Mouse (Mus musculus) layer of hippocampus, postnatal 14 days (tissue): ENCODE data around the gene Pdcd10. TPM values are rescaled to one million over a fixed set of nuclear protein-coding genes. Genes with fewer than 3 reads are reported as not detected.

Source experiments
- DNase-seq, 2 experiments: peaks; one replicate each; pipeline ENCODE4 v3.0.0; 2021 to 2022; ENCODE audit warnings: low spot score in 2 of 2, mixed read lengths in 1 of 2
- long read RNA-seq, 2 experiments: library from polyadenylated mRNA; stranded (forward); transcript quantifications; one replicate each; pipeline ENCODE4 v2.0.0; 2021
- total RNA-seq, 2 experiments: library from RNA; stranded (reverse); gene quantifications; 2 replicates each; pipeline ENCODE4 v1.2.3; 2021

The Pdcd10 gene
- 10 to 100 TPM; 69.0 to 70.7 TPM for total RNA-seq
- long read RNA-seq, experiment 1, transcript Pdcd10-205 (8 exons, 1,927 nt) = major isoform, 55 of 58 reads
- long read RNA-seq, experiment 1, partial matches to known transcripts = 1 of 58 reads
- long read RNA-seq, experiment 1, other reads (novel, unspliced or antisense) = 2 of 58 reads
- long read RNA-seq, experiment 2, transcript Pdcd10-205 (8 exons, 1,927 nt) = major isoform, 102 of 111 reads
- long read RNA-seq, experiment 2, partial matches to known transcripts = 1 of 111 reads
- long read RNA-seq, experiment 2, other reads (novel, unspliced or antisense) = 7 of 111 reads

GRCm38 (mm10) chr3:75556695-75557291, at the start of gene Pdcd10:
Gene Pdcd10 (minus strand): TSS chr3:75556856.
- peak; percentile 97 to 100 for DNase-seq

DNA sequence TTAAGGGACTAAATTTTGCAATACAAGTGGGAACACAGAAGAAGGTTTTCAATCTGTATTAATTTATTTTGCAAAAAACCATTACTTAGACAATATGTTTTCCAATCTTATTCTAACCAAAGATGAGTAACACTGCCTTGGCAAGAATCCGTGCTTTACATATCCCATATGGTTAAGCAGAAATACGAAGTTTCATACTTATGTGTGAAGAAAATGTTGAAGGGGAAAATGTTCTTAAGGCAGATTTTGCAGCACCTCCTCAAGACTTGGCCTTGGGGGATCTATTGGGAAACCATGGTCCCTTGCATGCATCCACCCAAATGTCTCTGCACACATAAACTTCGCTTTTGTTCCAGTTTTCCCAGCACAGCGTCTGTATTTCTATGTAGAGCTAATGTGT, 28.2 kb upstream of the Pdcd10 start:
- DNase-seq = peak in 1 of 2 experiments; percentile 40

DNA sequence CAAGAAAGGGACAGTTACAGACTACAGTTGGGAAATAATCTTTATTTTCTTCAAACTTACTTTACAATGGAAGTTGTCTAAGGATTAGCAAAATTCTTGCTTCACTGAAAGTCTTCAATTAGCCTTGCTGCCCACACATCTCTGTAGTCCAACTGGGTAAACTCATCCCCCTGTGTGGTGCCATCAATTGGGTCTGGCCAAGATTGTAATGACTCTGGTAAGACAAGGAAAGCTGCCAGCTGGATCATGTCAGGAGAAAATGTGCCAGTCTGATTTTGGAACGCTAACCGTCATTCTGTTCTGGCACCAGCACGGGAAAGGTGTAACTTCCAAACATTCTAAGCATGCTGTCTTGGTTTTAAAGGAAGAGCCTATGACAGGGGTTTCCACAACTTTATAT, 26.6 kb upstream of the Pdcd10 start:
- DNase-seq = peak in 1 of 2 experiments; percentile 32

DNA sequence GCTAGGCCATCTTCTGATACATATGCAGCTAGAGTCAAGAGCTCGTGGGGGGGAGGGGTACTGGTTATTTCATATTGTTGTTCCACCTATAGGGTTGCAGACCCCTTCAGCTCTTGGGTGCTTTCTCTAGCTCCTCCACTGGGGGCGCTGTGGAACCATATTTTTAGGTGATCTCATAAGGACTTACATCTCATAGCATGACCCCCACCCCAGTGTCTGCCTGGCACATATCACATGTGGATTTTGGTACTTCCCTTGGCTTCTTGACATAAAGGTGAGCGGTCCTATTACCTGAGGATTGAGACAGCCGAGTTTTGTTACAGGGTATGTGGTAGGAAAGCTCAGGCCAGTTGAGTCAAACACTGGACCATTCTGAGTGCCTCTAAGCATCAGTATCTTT, 22.7 kb upstream of the Pdcd10 start:
- no peak for DNase-seq

DNA sequence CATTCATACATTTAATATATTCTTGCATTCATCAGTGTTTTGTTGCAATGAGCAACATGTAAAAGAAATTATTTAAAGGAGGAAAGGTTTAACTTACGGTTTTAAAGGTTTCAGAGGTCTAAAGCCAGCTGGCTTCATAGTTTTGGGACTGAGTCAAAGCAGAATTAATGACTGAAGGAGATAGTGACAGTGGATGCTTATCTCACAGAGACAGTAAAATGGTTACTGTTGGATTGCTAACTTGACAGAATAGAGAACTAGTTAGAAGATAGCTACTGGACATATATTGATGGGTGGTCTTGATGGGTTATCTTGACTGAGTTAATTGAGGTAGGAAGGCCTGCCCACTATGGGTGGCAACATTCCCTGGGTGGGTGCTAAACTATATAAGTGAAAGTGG, 18.9 kb upstream of the Pdcd10 start:
- no peak for DNase-seq

GRCm38 (mm10) chr3:75574074-75574473, 17.4 kb upstream of the Pdcd10 start:
- DNase-seq = no peak

DNA sequence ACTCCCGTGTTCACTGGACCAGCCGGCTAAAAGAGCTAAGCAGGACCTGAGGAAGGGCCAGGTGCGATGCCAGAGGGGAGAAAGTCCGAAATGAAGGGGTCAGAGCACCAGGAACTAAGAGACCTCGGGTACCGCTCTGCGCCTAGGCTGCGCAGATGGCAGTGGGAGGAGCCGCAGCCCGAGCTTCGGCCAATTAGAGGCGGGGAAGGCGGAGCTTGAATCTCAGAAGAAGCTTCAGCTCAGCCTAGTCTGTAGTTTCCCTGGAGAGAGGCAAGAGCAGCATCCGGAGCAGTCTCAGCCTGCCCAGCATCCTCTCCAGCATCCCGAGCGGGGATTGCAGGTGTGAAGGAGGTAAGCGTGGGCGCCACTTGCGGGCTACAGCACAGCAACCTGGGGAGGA, 636 bp upstream of the Pdcd10 start, which contains the start of gene Serpini1:
TSS of gene Serpini1 (plus strand) at position 256 of the 400 bp plus-strand sequence.
- peak in 1 of 2 experiments; percentile 93 for DNase-seq

DNA sequence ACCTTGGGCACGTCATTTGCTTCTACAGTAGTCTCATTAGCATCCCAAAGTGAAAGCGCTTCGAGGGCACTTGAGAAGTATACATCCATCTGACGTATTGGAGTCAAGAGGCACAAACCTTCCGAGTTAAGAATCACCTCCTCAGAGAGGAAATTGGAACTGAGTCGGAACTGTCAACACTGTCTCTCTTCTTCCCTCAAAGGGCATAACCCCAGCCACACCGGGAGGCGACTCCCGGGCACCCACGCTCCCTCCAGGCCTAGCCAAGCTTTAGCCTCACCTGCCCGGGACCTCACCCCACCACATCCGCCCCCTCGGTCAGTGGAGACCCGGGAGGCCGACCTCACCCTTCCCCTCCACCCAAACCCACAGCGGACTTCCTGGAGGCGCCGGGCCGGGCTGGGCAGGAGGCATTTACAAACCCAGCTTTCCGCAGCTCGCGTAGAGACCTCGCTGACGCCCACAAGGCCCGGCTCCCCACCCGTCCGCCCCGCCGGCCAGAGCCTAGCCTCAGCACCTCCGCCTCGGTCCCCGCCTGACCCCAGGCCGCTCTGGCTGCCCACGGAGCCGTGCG, 448 bp downstream of the Pdcd10 start:
- peak in 1 of 2 experiments; percentile 16 for DNase-seq

DNA sequence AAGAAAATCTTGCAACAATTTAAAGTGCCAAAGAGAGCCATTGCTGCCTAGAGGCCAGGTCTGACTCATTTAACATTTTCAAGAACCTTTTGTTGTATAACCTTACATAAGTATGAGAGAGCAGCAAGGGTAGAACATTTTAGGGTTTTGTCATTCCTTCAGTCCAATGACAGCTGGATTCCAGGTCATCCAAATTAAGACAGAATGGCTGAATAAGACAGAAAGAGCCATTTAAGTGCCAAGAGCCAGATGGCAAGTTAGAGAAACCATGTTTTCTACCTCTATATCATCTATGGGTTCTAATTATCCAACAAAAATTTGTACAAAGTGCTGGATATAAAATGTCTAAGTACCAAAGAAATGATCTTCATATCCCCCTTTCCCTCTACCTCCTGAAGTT, 5.4 kb downstream of the Pdcd10 start:
- DNase-seq = no peak

- no peak for DNase-seq
These were observed 12.4 kb downstream of the Pdcd10 start for GRCm38 (mm10) chr3:75544287-75544686.

DNA sequence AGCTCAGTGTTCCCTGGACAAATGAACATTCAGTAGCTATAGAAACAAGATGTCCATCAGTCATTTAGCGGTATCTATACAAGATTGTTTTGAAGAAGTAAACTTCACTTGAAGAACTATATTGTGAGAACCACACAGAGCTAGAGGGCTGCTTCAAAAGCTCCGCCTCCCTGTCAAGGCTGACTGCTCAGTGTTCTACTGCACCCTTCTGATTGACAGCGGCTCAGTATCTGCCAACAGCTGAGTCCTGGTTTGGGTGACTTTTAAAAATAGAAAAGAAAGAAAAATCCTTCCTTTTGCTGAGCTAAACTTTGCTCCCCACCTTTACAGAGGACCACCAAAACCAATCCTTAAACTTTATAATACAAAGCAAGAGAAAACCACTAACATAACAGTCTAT, 13.8 kb downstream of the Pdcd10 start:
- no peak for DNase-seq

- no peak for DNase-seq
These were observed 15.4 kb downstream of the Pdcd10 start for GRCm38 (mm10) chr3:75541259-75541658.

DNA sequence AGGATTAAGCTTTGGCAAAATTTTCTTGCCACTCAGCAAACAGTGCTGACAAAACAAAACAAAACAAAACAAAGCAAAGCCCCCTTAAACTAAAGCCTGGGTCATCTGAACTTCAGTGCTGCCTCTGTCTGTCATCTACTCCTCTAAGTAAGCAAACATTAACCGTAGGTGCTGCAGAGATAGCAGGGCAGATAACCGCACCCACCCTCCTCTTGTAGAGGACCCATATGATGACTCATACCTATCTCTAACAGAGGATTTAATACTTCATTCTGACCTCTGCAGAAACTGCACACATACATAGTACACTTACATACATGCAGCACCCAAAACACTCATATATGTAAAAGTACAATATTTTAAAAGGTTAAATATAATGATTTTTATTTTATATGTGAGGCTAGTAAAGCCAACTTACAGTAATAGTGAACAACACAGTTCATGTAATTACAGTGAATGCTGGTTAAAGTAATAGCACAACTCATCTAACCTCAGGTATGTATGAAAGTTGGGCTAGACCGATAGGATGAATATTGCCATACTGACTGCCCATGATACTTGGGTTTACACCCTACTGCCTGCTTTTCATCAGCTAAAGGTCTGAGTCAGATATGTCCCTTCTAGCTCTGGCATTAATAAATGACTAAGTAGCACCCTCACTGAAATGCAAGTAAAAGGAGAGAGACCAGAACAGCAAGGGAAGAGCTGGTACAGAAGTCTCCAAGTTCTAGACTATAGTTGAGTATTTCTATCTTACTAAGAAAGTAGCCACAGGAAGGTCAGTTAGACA, 22.4 kb downstream of the Pdcd10 start:
- no peak for DNase-seq

- DNase-seq = no peak
These were observed 25.6 kb downstream of the Pdcd10 start for GRCm38 (mm10) chr3:75531074-75531473.

- DNase-seq = no peak
These were observed 34.1 kb downstream of the Pdcd10 start for GRCm38 (mm10) chr3:75522527-75522926.

DNA sequence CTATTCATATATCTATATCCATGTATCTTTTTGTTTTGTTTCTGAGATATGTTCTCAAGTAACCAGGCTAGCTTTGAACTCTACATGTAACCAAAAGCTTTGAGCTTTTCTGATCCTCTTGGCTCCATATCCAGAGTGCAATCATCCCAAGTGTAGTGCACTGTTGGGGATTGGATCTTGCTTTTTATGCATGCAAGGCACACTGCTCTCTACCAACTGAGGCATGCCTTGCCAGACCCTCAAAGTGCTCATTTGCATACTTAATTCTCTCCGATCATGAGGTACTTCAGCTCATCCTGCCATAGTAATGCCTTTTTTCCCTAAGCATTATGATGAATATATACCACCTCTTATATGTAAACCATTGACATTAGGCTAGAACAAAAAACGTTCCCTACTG, 35.3 kb downstream of the Pdcd10 start:
- no peak for DNase-seq

- peak; percentile 24 to 44 for DNase-seq
These were observed 38.9 kb downstream of the Pdcd10 start for GRCm38 (mm10) chr3:75517631-75518250.

GRCm38 (mm10) chr3:75498961-75499960, 57.4 kb downstream of the Pdcd10 start:
- no peak for DNase-seq

DNA sequence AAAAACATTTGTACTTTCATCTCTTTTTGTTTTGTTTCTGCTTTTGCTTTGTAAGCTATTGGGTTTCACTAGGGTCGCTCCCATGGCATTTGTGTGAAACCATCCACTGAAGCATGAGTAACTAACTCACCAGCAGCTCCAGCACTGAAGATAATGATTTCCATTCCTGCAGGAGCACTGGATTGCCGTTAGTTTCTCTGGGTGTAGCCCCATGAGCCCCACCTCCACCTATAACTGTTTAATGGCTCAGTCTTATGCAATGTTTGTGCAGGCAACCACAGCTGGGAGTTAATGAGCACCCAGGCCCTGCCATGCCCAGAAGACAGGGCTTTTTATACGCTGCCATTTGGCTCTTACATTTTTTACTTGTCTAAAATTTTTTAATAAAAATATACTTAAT, 63.7 kb downstream of the Pdcd10 start:
- no peak for DNase-seq

DNA sequence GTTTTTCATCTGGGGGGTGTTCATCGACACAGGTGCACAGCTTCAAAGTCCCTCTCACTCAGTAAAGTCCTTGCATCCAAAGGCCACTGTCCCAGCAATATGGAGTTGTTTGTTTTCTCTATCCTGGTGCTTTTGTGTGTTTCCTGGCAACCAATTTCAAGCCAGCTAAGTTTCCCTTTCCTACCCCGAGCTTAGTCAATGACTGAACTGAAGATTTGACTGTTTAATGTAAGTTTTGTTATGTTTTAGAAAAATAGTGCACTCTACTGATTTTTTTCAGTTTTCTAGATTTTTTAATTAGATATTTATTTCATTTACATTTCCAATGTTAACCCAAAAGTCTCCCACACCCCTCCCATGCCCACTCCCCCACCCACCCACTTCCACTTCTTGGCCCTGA, 74.6 kb downstream of the Pdcd10 start, which contains the start of gene Wdr49:
TSS of gene Wdr49 (minus strand) at position 101 of the 400 bp plus-strand sequence.
- DNase-seq = no peak
